Mouse (Mus musculus) heart, postnatal 0 days (tissue): ENCODE measurements around the gene Gart.

Experiments
- CTCF ChIP-seq: IDR thresholded peaks from 2 replicates; pipeline ENCODE4 v1.5.1; 2016; ENCODE audit warnings: antibody characterized with exemption, control low read depth, low read depth
- EP300 ChIP-seq: IDR thresholded peaks from 2 replicates; pipeline ENCODE4 v1.6.1; 2016; ENCODE audit warnings: antibody characterized with exemption, low read depth

DNA sequence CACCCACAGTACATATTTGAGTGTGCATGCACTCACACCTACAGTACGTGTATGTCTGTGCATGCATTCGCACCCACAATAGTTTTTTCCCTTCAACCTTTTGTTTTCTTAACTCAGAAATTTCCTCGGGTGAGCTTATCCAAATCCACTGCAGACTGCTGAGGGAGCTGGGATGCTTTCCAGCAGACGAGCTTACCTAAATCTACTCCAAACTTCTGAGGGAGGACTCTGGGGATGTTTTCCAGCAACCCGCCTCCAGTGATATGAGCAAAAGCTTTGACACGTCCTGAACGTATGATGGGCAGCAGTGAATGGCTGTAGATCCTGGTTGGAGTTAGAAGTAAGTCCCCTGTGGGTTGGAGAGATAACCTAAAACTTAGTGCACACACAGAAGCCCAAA lies 18.9 kb downstream of the Gart start:
- no peak for TF ChIP-seq CTCF
- no peak for TF ChIP-seq EP300
